Comparison of ENCODE assay signal across 27 mouse cellular contexts in genomic region chr11:107833351-107834040, GRCm38 (mm10). TPM values are rescaled to one million over a fixed set of nuclear protein-coding genes. Genes with fewer than 3 reads are reported as not detected.
DNase-seq lines count a peak whose midpoint lies in the region; ATAC-seq and TF ChIP-seq lines count a peak whose summit lies in the region.
"Had no signal": no experiment of that assay in that cellular context is flagged by ENCODE, and none has a peak within 500 bp of the region (broad histone marks: within the 10 kb centered on the region; RNA-seq: fewer than 3 reads in every experiment).

No protein-coding gene starts in this region.

- no peak for ATAC-seq in hindbrain, embryonic 11.5 days (ENCODE audit: low FRiP score)
- no peak for ATAC-seq in hindbrain, embryonic 16.5 days
- ATAC-seq in neural tube, embryonic 13.5 days (ENCODE audit: low read depth): peak; percentile 53; the same call in 1 of the 2 replicates

- H3K27me3 ChIP-seq in hindbrain, embryonic 11.5 days (ENCODE audit: control insufficient read depth, insufficient read depth, low read length): no peaks in the 10 kb centered on the region
- H3K27me3 ChIP-seq in hindbrain, embryonic 16.5 days (replicated peaks; ENCODE audit: control insufficient read depth, insufficient read depth, low read length): no peaks in the 10 kb centered on the region
- no peaks in the 10 kb centered on the region for H3K27me3 ChIP-seq in neural tube, embryonic 13.5 days
- H3K27me3 ChIP-seq: forebrain, embryonic 12.5 days; kidney, embryonic 15.5 days; limb, embryonic 15.5 days; liver, embryonic 13.5 days had no signal

- no peak for TF ChIP-seq POLR2A in brain, embryonic 14.5 days (IDR thresholded peaks at IDR 0.05; ENCODE audit: borderline replicate concordance, extremely low read depth, insufficient read depth, insufficient read length, poor library complexity, severe bottlenecking)

- no peaks in the 10 kb centered on the region for H3K36me3 ChIP-seq in hindbrain, embryonic 11.5 days (ENCODE audit: control insufficient read depth, insufficient read depth, low read length)
- H3K36me3 ChIP-seq in hindbrain, embryonic 16.5 days (ENCODE audit: control insufficient read depth, insufficient read depth, low read length): no peaks in the 10 kb centered on the region
- H3K36me3 ChIP-seq in neural tube, embryonic 13.5 days: no peaks in the 10 kb centered on the region
- H3K36me3 ChIP-seq: forebrain, embryonic 12.5 days; kidney, embryonic 15.5 days; limb, embryonic 10.5 days; limb, embryonic 15.5 days; liver, embryonic 13.5 days had no signal

- no peak overlapping the region for H3K9ac ChIP-seq in hindbrain, embryonic 11.5 days (ENCODE audit: low read depth, low read length)
- no peak overlapping the region for H3K9ac ChIP-seq in hindbrain, embryonic 16.5 days (ENCODE audit: low read depth, low read length)
- H3K9ac ChIP-seq in neural tube, embryonic 13.5 days: no peak overlapping the region
- H3K9ac ChIP-seq: forebrain, embryonic 12.5 days; kidney, embryonic 15.5 days; limb, embryonic 15.5 days; liver, embryonic 13.5 days had no signal

- no peak for TF ChIP-seq CTCF in brain, embryonic 14.5 days (IDR thresholded peaks at IDR 0.05; ENCODE audit: borderline replicate concordance, extremely low read depth, insufficient read depth, insufficient read length)

- no peaks in the 10 kb centered on the region for H3K9me3 ChIP-seq in hindbrain, embryonic 11.5 days (ENCODE audit: control insufficient read depth, low read length)
- no peaks in the 10 kb centered on the region for H3K9me3 ChIP-seq in hindbrain, embryonic 16.5 days (ENCODE audit: control insufficient read depth, low read length)
- H3K9me3 ChIP-seq in neural tube, embryonic 13.5 days: no peaks in the 10 kb centered on the region
- H3K9me3 ChIP-seq: forebrain, embryonic 12.5 days; kidney, embryonic 15.5 days; limb, embryonic 10.5 days; limb, embryonic 15.5 days; liver, embryonic 13.5 days had no signal

- 61% methylated on average over 7 of the region's 7 CpGs for WGBS in hindbrain, embryonic 11.5 days
- WGBS in hindbrain, embryonic 16.5 days: 53% methylated on average over 7 of the region's 7 CpGs
- 55% methylated on average over 7 of the region's 7 CpGs for WGBS in neural tube, embryonic 13.5 days

- no peaks in the 10 kb centered on the region for H3K4me1 ChIP-seq in hindbrain, embryonic 11.5 days (replicated peaks; ENCODE audit: control insufficient read depth, insufficient read depth, low read length)
- H3K4me1 ChIP-seq in hindbrain, embryonic 16.5 days (ENCODE audit: control insufficient read depth, insufficient read depth, low read depth, low read length): no peaks in the 10 kb centered on the region
- peaks cover 13% of the 10 kb centered on the region for H3K4me1 ChIP-seq in neural tube, embryonic 13.5 days (replicated peaks)
- H3K4me1 ChIP-seq: forebrain, embryonic 12.5 days; kidney, embryonic 15.5 days; limb, embryonic 10.5 days; liver, embryonic 13.5 days had no signal

- DNase-seq in hindbrain, embryonic 11.5 days (ENCODE audit: low spot score): peak; percentile 26
- DNase-seq in brain, adult 2 months (ENCODE audit: low read depth, low spot score): peak; percentile 16
- peak; percentile 54 for DNase-seq in brain, embryonic 14.5 days (ENCODE audit: low read depth)
- DNase-seq in lung, postnatal 14 days: no peak
- DNase-seq: adrenal gland, postnatal 25 days; B cell, adult 2 months; cerebellum, adult 2 months; cerebellum, postnatal 14 days; gastrocnemius, postnatal 25 days; heart, adult 18-20 months; heart, postnatal 36 days; kidney, adult 18-20 months; kidney, postnatal 25 days; liver, embryonic 13.5 days; lung, adult 2 months; lung, postnatal 10 days; right cerebral cortex, adult 18-20 months; right cerebral cortex, postnatal 4 days had no signal

- no peak overlapping the region for H3K27ac ChIP-seq in hindbrain, embryonic 11.5 days (ENCODE audit: low read depth, low read length)
- H3K27ac ChIP-seq in hindbrain, embryonic 16.5 days (ENCODE audit: low read depth, low read length): no peak overlapping the region
- peak overlapping the region; percentile 49; the same call in 1 of the 2 replicates for H3K27ac ChIP-seq in neural tube, embryonic 13.5 days (replicated peaks)
- H3K27ac ChIP-seq: forebrain, embryonic 12.5 days; kidney, embryonic 15.5 days; limb, embryonic 10.5 days; limb, embryonic 15.5 days; liver, embryonic 13.5 days; stomach, postnatal 0 days had no signal

- no peak overlapping the region for H3K4me3 ChIP-seq in hindbrain, embryonic 11.5 days (ENCODE audit: low read depth, low read length)
- no peak overlapping the region for H3K4me3 ChIP-seq in hindbrain, embryonic 16.5 days (ENCODE audit: low read length)
- no peak overlapping the region for H3K4me3 ChIP-seq in neural tube, embryonic 13.5 days
- H3K4me3 ChIP-seq: erythroblast, embryonic 14.5 days; forebrain, embryonic 12.5 days; kidney, embryonic 15.5 days; limb, embryonic 10.5 days; limb, embryonic 15.5 days; liver, embryonic 13.5 days had no signal

- H3K4me2 ChIP-seq in hindbrain, embryonic 11.5 days (replicated peaks; ENCODE audit: low read depth, low read length): no peak overlapping the region
- no peak overlapping the region for H3K4me2 ChIP-seq in hindbrain, embryonic 16.5 days (ENCODE audit: low read length)
- H3K4me2 ChIP-seq in neural tube, embryonic 13.5 days: no peak overlapping the region
- H3K4me2 ChIP-seq: forebrain, embryonic 12.5 days; heart, embryonic 11.5 days; kidney, embryonic 15.5 days; limb, embryonic 15.5 days; liver, embryonic 13.5 days had no signal

RNA-seq across cellular contexts. Expression of gene Cacng4, which starts 39.1 kb away (rescaled TPM):
- 28.6 and 30.7 TPM in 2 replicates for polyA plus RNA-seq in hindbrain, embryonic 11.5 days (2014; fragmentation: Nextera tagmentation; extraction: Ambion mirVana)
- polyA plus RNA-seq in hindbrain, embryonic 16.5 days (2015; fragmentation: Nextera tagmentation; extraction: Ambion mirVana): 46.0 and 48.2 TPM in 2 replicates
- 117 and 152 TPM in 2 replicates for polyA plus RNA-seq in brain, embryonic 14.5 days (2012; rRNA removed)
- polyA plus RNA-seq in neural tube, embryonic 13.5 days (2015; fragmentation: Nextera tagmentation; extraction: Ambion mirVana): 39.1 and 43.2 TPM in 2 replicates
- polyA plus RNA-seq: erythroblast, embryonic 14.5 days had no signal
